Mouse (Mus musculus) neural tube, embryonic 12.5 days (tissue): ENCODE results near the gene P2ry6. TPM values are rescaled to one million over a fixed set of nuclear protein-coding genes. Genes with fewer than 3 reads are reported as not detected.

Experiments used
- ATAC-seq: fragments of 200-750 bp; cut with Nextera tagmentation; 2 replicates; pipeline ENCODE4 v1.8.0; 2017; ENCODE audit warnings: low read depth, mild to moderate bottlenecking, moderate TSS enrichment, moderate library complexity; ENCODE audit not compliant: low FRiP score
- H3K27ac ChIP-seq: fragments of 300-500 bp; sonication (generic); 2 replicates; pipeline ENCODE4 v1.5.1; 2016
- H3K27me3 ChIP-seq: fragments of 300-500 bp; sonication (generic); replicated peaks from 2 replicates; pipeline ENCODE4 v1.6.1; 2016; ENCODE audit warnings: mild to moderate bottlenecking
- H3K36me3 ChIP-seq: fragments of 300-500 bp; sonication (generic); 2 replicates; pipeline ENCODE4 v1.6.1; 2016; ENCODE audit warnings: mild to moderate bottlenecking
- H3K4me1 ChIP-seq: fragments of 300-500 bp; sonication (generic); 2 replicates; pipeline ENCODE4 v1.6.1; 2016
- H3K4me2 ChIP-seq: fragments of 300-500 bp; sonication (generic); replicated peaks from 2 replicates; pipeline ENCODE4 v1.6.1; 2016; ENCODE audit warnings: mild to moderate bottlenecking
- H3K4me3 ChIP-seq: fragments of 300-500 bp; sonication (generic); 2 replicates; pipeline ENCODE4 v1.5.1; 2016
- H3K9ac ChIP-seq: fragments of 300-500 bp; sonication (generic); 2 replicates; pipeline ENCODE4 v1.6.1; 2016; ENCODE audit warnings: mild to moderate bottlenecking
- H3K9me3 ChIP-seq: fragments of 300-500 bp; sonication (generic); 2 replicates; pipeline ENCODE4 v1.6.1; 2016; ENCODE audit warnings: mild to moderate bottlenecking
- WGBS: fragments of 180-500 bp; shearing (Covaris S2); methylation state at CpG from one replicate; pipeline ENCODE4 v1.1.7; 2016; 5-methylcytosine and 5-hydroxymethylcytosine counted together
- polyA plus RNA-seq: library from polyadenylated mRNA; unstranded; fragments of >200 nt; fragmentation: Nextera tagmentation; extraction: Ambion mirVana; gene quantifications from 2 replicates; pipeline ENCODE4 v1.2.1, GENCODE M21; 2016

The P2ry6 gene
- polyA plus RNA-seq, 1 experiment from 2014 or later: 3.3 TPM

DNA sequence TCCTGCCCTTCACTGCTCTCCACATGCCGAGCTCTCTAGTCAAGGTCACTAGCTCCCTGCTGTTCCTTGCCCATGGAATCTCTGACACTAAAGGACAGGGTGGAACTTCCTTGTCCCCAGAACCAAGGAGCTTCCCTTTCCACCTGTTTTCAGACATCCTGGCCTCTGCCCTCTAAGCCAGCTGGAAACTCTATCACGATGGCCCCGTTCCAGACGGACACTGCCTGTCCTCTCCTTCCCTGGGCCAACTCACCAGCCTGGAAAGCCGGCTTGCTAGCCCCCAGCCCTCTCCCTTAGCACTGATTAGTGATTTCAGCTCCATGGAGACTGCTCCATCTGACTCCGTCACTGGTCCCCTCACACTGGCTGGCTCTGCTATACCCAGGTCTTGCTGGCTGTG, 27.8 kb upstream of the P2ry6 start:
- WGBS: 73% methylated on average over 6 of the region's 6 CpGs
- no peaks in the 10 kb centered on the region for H3K4me1 ChIP-seq
- H3K27me3 ChIP-seq: no peaks in the 10 kb centered on the region
- no peaks in the 10 kb centered on the region for H3K36me3 ChIP-seq
- no peak overlapping the region for H3K9ac ChIP-seq
- no peak overlapping the region for H3K4me2 ChIP-seq
- no peak for ATAC-seq
- no peak overlapping the region for H3K4me3 ChIP-seq
- no peak overlapping the region for H3K27ac ChIP-seq
- H3K9me3 ChIP-seq: no peaks in the 10 kb centered on the region

DNA sequence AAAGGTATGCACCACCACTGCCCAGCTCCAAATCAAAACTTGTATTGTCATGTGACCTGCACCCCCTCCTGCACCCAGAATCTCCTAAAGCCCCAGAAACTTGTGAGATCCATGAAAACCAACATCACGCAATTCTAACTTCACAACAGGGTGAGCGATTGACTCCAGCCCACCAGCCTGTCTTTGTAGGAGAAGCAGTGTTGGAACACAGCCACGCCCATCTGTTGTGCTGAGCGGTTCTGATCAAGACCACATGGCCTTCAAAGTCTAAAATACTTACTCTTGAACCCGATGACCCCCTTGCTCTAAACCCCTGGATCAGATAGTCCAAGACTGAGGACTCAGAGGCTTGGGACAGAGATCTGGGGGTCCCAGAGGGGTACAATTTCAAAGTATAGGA, 25.2 kb upstream of the P2ry6 start:
- no peaks in the 10 kb centered on the region for H3K4me1 ChIP-seq
- H3K4me2 ChIP-seq: no peak overlapping the region
- no peak overlapping the region for H3K9ac ChIP-seq
- no peaks in the 10 kb centered on the region for H3K36me3 ChIP-seq
- H3K9me3 ChIP-seq: no peaks in the 10 kb centered on the region
- no peak overlapping the region for H3K4me3 ChIP-seq
- ATAC-seq: no peak
- H3K27me3 ChIP-seq: no peaks in the 10 kb centered on the region
- 86% methylated on average over 5 of the region's 5 CpGs for WGBS
- H3K27ac ChIP-seq: no peak overlapping the region

DNA sequence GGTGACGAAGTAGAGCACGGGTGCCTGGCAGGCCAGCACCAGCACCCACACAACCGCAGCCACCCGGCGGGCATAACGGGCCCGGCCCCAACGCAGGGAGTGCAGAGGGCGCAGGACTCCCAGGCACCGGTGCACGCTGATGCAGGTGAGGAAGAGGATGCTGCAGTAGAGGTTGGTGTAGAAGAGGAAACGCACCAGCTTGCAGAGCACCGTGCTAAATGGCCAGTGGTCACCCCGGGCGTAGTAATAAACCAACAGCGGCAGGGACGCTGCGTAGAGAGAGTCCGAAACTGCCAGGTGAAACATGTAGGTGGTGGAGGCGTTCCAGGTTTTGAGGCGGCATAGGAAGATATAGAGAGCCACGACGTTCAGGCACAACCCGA, 24.1 kb upstream of the P2ry6 start:
- ATAC-seq: no peak
- no peak overlapping the region for H3K9ac ChIP-seq
- no peak overlapping the region for H3K4me3 ChIP-seq
- no peaks in the 10 kb centered on the region for H3K36me3 ChIP-seq
- no peak overlapping the region for H3K27ac ChIP-seq
- no peak overlapping the region for H3K4me2 ChIP-seq
- WGBS: 90% methylated on average over 24 of the region's 24 CpGs
- H3K27me3 ChIP-seq: no peaks in the 10 kb centered on the region
- H3K9me3 ChIP-seq: no peaks in the 10 kb centered on the region
- no peaks in the 10 kb centered on the region for H3K4me1 ChIP-seq

DNA sequence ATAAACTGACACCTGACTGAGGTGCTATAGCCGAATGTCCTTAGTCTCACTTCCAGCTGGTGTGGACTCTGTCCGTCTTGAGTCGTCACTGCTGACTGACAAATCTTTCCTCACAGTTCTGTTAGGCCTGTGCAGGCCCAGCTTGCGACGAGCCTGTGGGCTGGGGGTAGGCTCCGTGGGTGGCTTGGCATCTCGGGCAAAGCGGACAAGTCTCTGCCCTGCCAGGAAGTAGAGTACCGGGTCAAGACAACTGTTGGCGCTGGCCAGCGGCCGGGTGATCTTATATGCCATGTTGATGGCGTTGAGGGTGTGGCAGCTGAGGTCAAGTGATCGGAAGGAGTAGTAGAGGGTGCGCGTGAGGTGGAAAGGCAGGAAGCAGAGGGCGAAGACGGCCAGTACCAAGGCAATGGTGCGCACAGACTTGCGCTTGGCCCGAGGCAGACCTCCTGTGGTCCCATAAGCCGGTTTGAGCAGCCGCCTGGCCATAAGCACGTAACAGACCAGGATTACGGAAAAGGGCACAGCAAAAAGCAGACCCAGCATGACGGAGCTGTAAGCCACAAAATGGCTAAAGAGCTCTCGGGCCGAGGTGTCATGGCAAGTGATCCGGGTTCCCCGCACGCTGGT, 23.6 kb upstream of the P2ry6 start:
- Histone ChIP-seq H3K27me3 (no peaks in the 10 kb centered on the region), H3K27ac (no peak overlapping the region), H3K9ac (no peak overlapping the region), H3K36me3 (no peaks in the 10 kb centered on the region), H3K4me1 (no peaks in the 10 kb centered on the region), H3K4me3 (no peak overlapping the region), H3K4me2 (no peak overlapping the region), H3K9me3 (no peaks in the 10 kb centered on the region)
- WGBS: 86% methylated on average over 31 of the region's 31 CpGs
- ATAC-seq: no peak

DNA sequence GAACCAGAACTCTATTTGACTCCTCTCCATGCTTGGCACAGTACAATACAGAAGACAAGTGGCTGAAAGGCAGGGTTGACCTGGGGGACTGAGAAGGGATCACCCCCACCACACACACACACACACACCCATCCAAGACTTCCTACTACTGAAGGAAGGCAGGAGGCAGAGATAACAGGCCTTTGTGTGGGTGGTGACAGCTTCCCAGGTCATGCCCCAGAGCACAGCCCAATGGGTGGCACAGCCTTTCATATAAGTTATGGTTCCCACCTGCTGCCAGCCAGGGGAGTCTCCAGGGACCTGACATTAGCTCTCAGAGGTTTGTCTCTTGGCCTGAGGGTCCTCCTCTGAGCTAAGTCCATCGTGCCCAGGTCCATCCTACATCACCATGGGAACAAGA, 22.8 kb upstream of the P2ry6 start:
- H3K4me1 ChIP-seq: no peaks in the 10 kb centered on the region
- no peak overlapping the region for H3K9ac ChIP-seq
- no peaks in the 10 kb centered on the region for H3K36me3 ChIP-seq
- no peak for ATAC-seq
- no peak overlapping the region for H3K4me3 ChIP-seq
- H3K4me2 ChIP-seq: no peak overlapping the region
- H3K27me3 ChIP-seq: no peaks in the 10 kb centered on the region
- 83% methylated on average over 1 of the region's 1 CpGs for WGBS
- no peak overlapping the region for H3K27ac ChIP-seq
- no peaks in the 10 kb centered on the region for H3K9me3 ChIP-seq

DNA sequence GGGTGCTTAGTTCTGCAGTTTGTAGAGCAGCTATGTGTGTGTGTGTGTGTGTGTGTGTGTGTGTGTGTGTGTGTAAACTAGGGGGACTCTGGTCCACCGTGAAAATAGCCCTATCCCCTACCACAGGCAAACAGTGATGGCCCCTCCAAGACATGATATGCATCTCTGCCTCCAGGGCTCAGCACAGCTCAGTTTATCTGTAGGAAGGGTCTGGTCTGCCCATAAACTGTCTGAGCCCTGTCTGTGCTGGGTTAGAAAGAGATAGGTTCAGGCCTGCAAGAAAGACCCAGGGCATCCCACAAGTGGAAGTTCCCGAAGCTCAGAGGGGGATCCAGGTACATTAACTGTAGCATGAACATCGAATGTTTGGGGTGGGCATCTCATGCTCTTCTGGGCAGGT, 21.5 kb upstream of the P2ry6 start:
- Histone ChIP-seq H3K27me3 (no peaks in the 10 kb centered on the region), H3K4me2 (no peak overlapping the region), H3K36me3 (no peaks in the 10 kb centered on the region), H3K4me1 (no peaks in the 10 kb centered on the region), H3K4me3 (no peak overlapping the region), H3K27ac (no peak overlapping the region), H3K9ac (no peak overlapping the region), H3K9me3 (no peaks in the 10 kb centered on the region)
- WGBS: 82% methylated on average over 3 of the region's 3 CpGs
- ATAC-seq: no peak

DNA sequence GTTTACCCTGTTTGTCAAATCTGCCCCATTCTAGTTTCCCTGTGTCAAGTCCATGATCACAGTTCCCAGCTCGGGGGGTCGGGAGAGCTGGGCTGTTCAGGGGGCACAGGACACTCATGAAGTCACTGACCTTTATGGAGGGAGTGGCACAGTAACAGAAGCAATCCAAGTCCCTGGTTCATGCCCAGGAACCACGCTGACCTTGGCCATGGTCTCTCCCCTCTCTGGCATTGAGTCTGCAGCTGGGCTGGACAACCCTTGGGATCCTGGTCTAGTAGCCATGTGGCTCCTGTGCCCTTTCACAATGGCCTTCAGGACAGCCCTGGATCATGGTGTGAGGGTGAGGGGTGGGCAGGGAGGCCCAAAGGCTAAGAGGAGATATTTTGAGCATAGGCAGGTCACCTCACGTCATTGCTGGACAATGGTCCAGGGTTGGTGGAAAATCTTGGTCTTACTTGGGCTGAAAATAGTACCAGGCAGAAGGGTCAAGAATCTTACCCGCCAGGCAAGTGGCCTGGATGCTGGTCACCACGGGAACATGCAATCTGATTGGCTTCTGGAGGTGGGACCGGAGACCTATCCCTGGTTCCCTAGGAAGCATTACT, 20.9 kb upstream of the P2ry6 start:
- H3K36me3 ChIP-seq: no peaks in the 10 kb centered on the region
- 87% methylated on average over 7 of the region's 7 CpGs for WGBS
- H3K4me2 ChIP-seq: no peak overlapping the region
- no peak for ATAC-seq
- H3K27me3 ChIP-seq: no peaks in the 10 kb centered on the region
- H3K27ac ChIP-seq: no peak overlapping the region
- H3K9me3 ChIP-seq: no peaks in the 10 kb centered on the region
- no peak overlapping the region for H3K4me3 ChIP-seq
- H3K9ac ChIP-seq: no peak overlapping the region
- no peaks in the 10 kb centered on the region for H3K4me1 ChIP-seq

DNA sequence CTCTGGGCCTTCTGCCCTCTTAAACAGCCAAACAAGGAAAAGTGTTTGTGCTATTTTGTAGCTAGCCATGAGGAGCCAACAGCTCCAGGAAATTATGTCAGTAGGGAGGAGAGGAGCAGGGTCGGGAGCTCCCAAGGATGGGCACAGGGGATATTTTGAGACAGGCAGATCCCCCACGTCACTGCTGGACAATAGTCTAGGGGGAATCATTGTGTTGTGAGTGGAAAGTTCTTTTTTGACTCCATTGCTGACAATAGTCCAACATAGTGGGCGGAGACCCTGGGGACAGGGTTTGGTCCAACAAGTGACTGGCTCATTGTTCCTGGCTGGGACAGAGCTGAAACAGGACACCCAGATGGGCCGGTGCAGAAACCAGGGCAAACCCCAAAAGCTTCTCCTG, 18.7 kb upstream of the P2ry6 start:
- H3K9ac ChIP-seq: no peak overlapping the region
- H3K4me3 ChIP-seq: no peak overlapping the region
- no peaks in the 10 kb centered on the region for H3K36me3 ChIP-seq
- H3K27me3 ChIP-seq: no peaks in the 10 kb centered on the region
- no peaks in the 10 kb centered on the region for H3K4me1 ChIP-seq
- H3K9me3 ChIP-seq: no peaks in the 10 kb centered on the region
- WGBS: 50% methylated on average over 4 of the region's 4 CpGs
- ATAC-seq: no peak
- H3K4me2 ChIP-seq: no peak overlapping the region
- no peak overlapping the region for H3K27ac ChIP-seq

DNA sequence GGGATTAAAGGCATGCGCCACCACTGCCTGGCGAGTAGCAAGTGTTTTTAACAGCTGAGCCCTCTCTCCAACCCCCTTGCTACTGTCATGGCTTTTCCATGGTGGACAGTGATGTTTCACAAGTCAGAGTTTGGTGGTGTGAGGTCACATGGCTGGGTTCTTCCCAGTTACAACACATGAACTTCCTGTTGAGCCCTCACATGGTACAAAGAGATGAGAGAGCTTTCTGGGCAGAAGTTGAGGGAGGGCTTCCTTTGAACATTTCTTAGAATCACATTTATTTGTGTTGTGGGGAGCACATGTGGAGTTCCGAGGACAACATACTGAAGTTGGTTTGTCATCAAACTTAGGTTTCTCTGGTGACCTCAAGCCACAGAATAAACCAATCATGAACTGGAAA, 17.5 kb upstream of the P2ry6 start:
- WGBS: 93% methylated on average over 3 of the region's 3 CpGs
- Histone ChIP-seq H3K9ac (no peak overlapping the region), H3K9me3 (no peaks in the 10 kb centered on the region), H3K4me1 (no peaks in the 10 kb centered on the region), H3K4me2 (no peak overlapping the region), H3K27ac (no peak overlapping the region), H3K4me3 (no peak overlapping the region), H3K36me3 (no peaks in the 10 kb centered on the region), H3K27me3 (no peaks in the 10 kb centered on the region)
- ATAC-seq: no peak

DNA sequence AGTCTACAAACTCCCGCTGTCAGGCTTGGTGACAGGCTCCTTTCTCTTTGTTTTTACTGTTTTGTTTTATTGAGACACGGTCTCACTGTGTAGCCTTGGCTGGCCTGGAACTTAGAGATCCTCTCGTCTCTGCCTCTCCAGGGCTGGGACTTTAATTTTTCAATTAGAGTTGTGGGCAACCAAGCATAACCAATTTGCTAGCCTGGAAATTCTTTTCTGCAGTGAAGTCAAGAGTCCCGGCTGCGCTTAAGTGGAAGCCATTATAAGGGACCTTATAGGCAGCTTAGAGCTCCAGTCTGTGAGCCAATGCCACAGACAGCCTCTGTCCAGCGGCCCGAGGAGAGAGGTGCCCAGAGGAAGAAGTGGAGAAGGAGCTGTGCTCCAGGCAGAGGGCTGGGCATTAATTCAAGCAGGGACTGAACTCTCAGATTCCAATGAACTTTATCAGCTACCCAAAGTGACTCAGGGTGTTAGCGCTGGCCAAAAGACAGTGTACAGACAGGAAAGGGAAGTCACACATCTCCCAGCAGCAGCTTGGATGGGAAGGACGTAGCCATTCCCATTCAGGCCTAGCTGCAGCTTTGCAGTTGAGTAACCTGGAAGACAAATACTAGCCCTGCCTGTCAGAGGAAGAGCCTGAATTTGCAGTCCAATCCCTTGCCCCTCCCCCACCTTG, 16.3 kb upstream of the P2ry6 start:
- no peaks in the 10 kb centered on the region for H3K4me1 ChIP-seq
- no peak overlapping the region for H3K27ac ChIP-seq
- H3K4me2 ChIP-seq: no peak overlapping the region
- H3K9me3 ChIP-seq: no peaks in the 10 kb centered on the region
- no peak for ATAC-seq
- H3K4me3 ChIP-seq: no peak overlapping the region
- WGBS: 48% methylated on average over 9 of the region's 9 CpGs
- H3K27me3 ChIP-seq: no peaks in the 10 kb centered on the region
- H3K9ac ChIP-seq: no peak overlapping the region
- H3K36me3 ChIP-seq: no peaks in the 10 kb centered on the region

DNA sequence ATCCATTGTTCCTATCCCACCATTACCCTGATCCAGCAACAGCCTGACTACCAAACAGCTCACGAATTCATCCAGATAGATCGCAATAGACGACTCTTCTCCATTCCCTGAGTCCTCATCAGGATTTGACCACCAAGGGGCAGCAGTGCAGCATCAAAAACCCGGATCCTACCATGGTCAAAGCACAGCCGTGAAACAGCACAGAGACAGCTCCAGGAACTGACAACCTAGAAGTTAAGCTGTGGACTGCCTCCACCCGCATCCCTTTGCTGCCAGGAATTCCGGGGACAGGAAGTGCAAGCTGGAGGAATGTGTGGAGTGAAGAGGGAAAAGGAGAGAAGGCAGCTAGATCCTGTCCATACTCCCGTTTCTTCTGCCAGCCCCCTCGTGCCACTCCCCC, 13.6 kb upstream of the P2ry6 start:
- WGBS: 25% methylated on average over 9 of the region's 9 CpGs
- Histone ChIP-seq H3K4me3 (no peak overlapping the region), H3K27ac (no peak overlapping the region), H3K4me1 (peaks cover 8% of the 10 kb centered on the region; the same call in 1 of the 2 replicates), H3K9me3 (no peaks in the 10 kb centered on the region), H3K36me3 (no peaks in the 10 kb centered on the region), H3K4me2 (no peak overlapping the region), H3K9ac (no peak overlapping the region), H3K27me3 (no peaks in the 10 kb centered on the region)
- ATAC-seq: no peak

DNA sequence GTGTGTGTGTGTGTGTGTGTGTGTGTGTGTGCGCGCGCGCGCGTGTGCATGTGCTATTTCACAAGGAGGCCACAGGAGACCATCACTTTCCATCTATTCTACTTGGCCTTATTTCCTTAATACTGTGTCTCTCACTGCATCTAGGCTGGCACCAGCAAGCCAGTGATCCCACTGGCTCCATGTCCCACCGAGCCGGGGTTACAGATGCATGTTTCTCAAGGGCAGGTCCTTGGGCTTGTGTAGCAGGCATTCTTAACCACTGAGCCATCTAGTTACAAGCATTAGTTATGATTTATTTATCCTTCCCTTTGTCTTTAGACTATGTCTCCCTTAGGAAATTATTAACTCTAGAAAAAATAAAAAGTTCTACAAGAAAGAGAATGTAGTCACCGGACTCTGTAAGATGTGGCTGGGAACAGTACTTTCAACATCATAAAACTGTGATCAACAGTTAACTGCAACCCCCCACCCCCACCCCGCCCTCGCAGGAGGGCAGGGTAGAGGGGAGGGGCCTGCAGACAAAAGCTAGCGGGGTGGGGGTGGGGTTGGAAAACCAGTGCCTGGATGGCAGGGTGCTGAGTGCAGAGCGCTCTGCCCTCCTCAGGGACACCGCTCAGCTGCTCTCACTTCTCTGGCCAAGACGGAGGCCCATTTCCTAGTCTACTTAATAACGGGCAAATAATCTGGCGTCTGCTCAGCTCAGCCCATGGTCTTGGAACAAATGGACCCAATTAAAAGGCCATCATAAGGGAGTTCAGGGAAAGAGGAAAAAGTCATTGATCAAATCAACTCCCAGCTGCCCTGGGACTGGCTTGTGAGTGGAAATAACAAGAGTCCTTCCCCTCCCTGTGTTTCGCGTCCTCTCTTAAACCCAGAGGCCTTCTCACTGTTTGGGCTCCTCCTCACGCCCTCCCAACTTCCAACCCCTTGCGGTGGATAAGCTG, 10.3 kb upstream of the P2ry6 start:
- Histone ChIP-seq H3K27ac (no peak overlapping the region), H3K36me3 (no peaks in the 10 kb centered on the region), H3K4me2 (no peak overlapping the region; the same call in 1 of the 2 replicates), H3K27me3 (no peaks in the 10 kb centered on the region), H3K4me1 (peaks cover 8% of the 10 kb centered on the region; the same call in 1 of the 2 replicates), H3K9me3 (no peaks in the 10 kb centered on the region), H3K4me3 (no peak overlapping the region), H3K9ac (no peak overlapping the region)
- WGBS: 34% methylated on average over 21 of the region's 21 CpGs
- peak; percentile 41 for ATAC-seq
